Mouse (Mus musculus) adrenal gland, postnatal 10 days (tissue): ENCODE measurements around the gene Rnf157. TPM values are rescaled to one million over a fixed set of nuclear protein-coding genes. Genes with fewer than 3 reads are reported as not detected.
"Not testable (repeated sequence)": the region's sequence is repeated elsewhere in the genome, so short reads cannot be mapped to it uniquely, and the experiment has no call there.

Source experiments
- DNase-seq: peaks from one replicate; pipeline ENCODE4 v3.0.0; 2021; ENCODE audit warnings: mixed read lengths
- total RNA-seq, 2 experiments: library from RNA; stranded (reverse); gene quantifications; 2 replicates each; pipeline ENCODE4 v1.2.3; 2021

The Rnf157 gene
- total RNA-seq, 2 experiments from 2014 or later, result 11.2 to 16.5 TPM

- not testable (repeated sequence) for DNase-seq
These were observed 29.8 kb downstream of the Rnf157 start for GRCm38 (mm10) chr11:116383070-116383469.

GRCm38 (mm10) chr11:116380767-116381166 is 32.1 kb downstream of the Rnf157 start:
- no peak for DNase-seq

GRCm38 (mm10) chr11:116379530-116379929 is 33.3 kb downstream of the Rnf157 start:
- no peak for DNase-seq

- no peak for DNase-seq
These were observed 35.7 kb downstream of the Rnf157 start for GRCm38 (mm10) chr11:116376945-116377661.

GRCm38 (mm10) chr11:116371894-116372450 is 40.9 kb downstream of the Rnf157 start:
- no peak for DNase-seq

GRCm38 (mm10) chr11:116369633-116370032 is 43.2 kb downstream of the Rnf157 start:
- no peak for DNase-seq

- no peak for DNase-seq
These were observed 43.8 kb downstream of the Rnf157 start for GRCm38 (mm10) chr11:116369051-116369450.

GRCm38 (mm10) chr11:116368116-116368515 is 44.7 kb downstream of the Rnf157 start:
- DNase-seq, result peak; percentile 91

- no peak for DNase-seq
These were observed 46.2 kb downstream of the Rnf157 start for GRCm38 (mm10) chr11:116366647-116367046.

GRCm38 (mm10) chr11:116366124-116366523 is 46.7 kb downstream of the Rnf157 start:
- no peak for DNase-seq

GRCm38 (mm10) chr11:116365432-116365831 is 47.4 kb downstream of the Rnf157 start:
- DNase-seq, result no peak

- DNase-seq, result no peak
These were observed 50.8 kb downstream of the Rnf157 start for GRCm38 (mm10) chr11:116362015-116362414.

- DNase-seq, result not testable (repeated sequence)
These were observed 51.9 kb downstream of the Rnf157 start for GRCm38 (mm10) chr11:116360915-116361314.

- DNase-seq, result no peak
These were observed 53.2 kb downstream of the Rnf157 start for GRCm38 (mm10) chr11:116359652-116360051.

GRCm38 (mm10) chr11:116358926-116359637 is 53.8 kb downstream of the Rnf157 start:
- DNase-seq, result no peak

- DNase-seq, result no peak
These were observed 58.3 kb downstream of the Rnf157 start for GRCm38 (mm10) chr11:116354521-116354920.

- DNase-seq, result no peak
These were observed 59.3 kb downstream of the Rnf157 start for GRCm38 (mm10) chr11:116353535-116353934.

GRCm38 (mm10) chr11:116351294-116351693 is 61.5 kb downstream of the Rnf157 start:
- no peak for DNase-seq

- no peak for DNase-seq
These were observed 64.9 kb downstream of the Rnf157 start for GRCm38 (mm10) chr11:116347955-116348354.

- DNase-seq, result no peak
These were observed 65.8 kb downstream of the Rnf157 start for GRCm38 (mm10) chr11:116347012-116347411.

- DNase-seq, result no peak
These were observed 70.6 kb downstream of the Rnf157 start for GRCm38 (mm10) chr11:116342069-116342791.

- no peak for DNase-seq
These were observed 75.3 kb downstream of the Rnf157 start for GRCm38 (mm10) chr11:116337531-116337930.

GRCm38 (mm10) chr11:116337000-116337399 is 75.8 kb downstream of the Rnf157 start:
- DNase-seq, result no peak
